Mouse (Mus musculus) MEL (cell line): ENCODE measurements around the gene B230219D22Rik. TPM values are rescaled to one million over a fixed set of nuclear protein-coding genes. Genes with fewer than 3 reads are reported as not detected.
A peak's percentile ranks its signal among the peaks of the same experiment; 100 is the strongest.

Experiments used
- DNase-seq: peaks from one replicate; pipeline ENCODE4 v3.0.0; 2011; ENCODE audit warnings: low read depth, low spot score
- H3K27ac ChIP-seq: 2 replicates; pipeline ENCODE4 v1.5.1; 2012; ENCODE audit warnings: low read depth, mild to moderate bottlenecking, control low read depth, low read length, moderate library complexity; ENCODE audit not compliant: control insufficient read depth
- H3K27me3 ChIP-seq, 2 experiments: fragments of 150-350 bp in 1 of 2; sonication (generic) in 1 of 2; 2 replicates each; pipeline ENCODE4 v1.6.1; 2012; ENCODE audit warnings: low read length in 2 of 2, mild to moderate bottlenecking in 2 of 2, improper control_type of control experiment in 1 of 2, moderate library complexity in 1 of 2; ENCODE audit not compliant: insufficient read depth in 2 of 2, control insufficient read depth in 1 of 2
- H3K36me3 ChIP-seq, 2 experiments: 2 replicates each; pipeline ENCODE4 v1.6.1; 2012 to 2014; ENCODE audit warnings: low read length in 2 of 2, improper control_type of control experiment in 1 of 2, inconsistent platforms in 1 of 2, mild to moderate bottlenecking in 1 of 2; ENCODE audit not compliant: insufficient read depth in 2 of 2, control insufficient read depth in 1 of 2
- H3K4me1 ChIP-seq, 2 experiments: fragments of 150-350 bp in 1 of 2; sonication (generic) in 1 of 2; 2 replicates each; pipeline ENCODE4 v1.6.1; 2012; ENCODE audit warnings: low read length in 2 of 2, improper control_type of control experiment in 1 of 2, mild to moderate bottlenecking in 1 of 2; ENCODE audit not compliant: insufficient read depth in 2 of 2, control insufficient read depth in 1 of 2
- H3K4me3 ChIP-seq, 2 experiments: fragments of 150-350 bp in 1 of 2; sonication (generic) in 1 of 2; 2 replicates each; pipeline ENCODE4 v1.5.1; 2012; ENCODE audit warnings: low read depth in 2 of 2, low read length in 2 of 2, mild to moderate bottlenecking in 2 of 2, moderate library complexity in 2 of 2, control low read depth in 1 of 2, improper control_type of control experiment in 1 of 2; ENCODE audit not compliant: control insufficient read depth in 1 of 2, insufficient read depth in 1 of 2
- H3K79me2 ChIP-seq: 2 replicates; pipeline ENCODE4 v1.6.1; 2012; ENCODE audit warnings: mild to moderate bottlenecking, low read length, moderate library complexity; ENCODE audit not compliant: control insufficient read depth, poor library complexity, insufficient read depth
- H3K9ac ChIP-seq: 2 replicates; pipeline ENCODE4 v1.6.1; 2012; ENCODE audit warnings: low read depth, mild to moderate bottlenecking, control low read depth, low read length, moderate library complexity; ENCODE audit not compliant: control insufficient read depth, poor library complexity, severe bottlenecking
- H3K9me3 ChIP-seq: fragments of 150-350 bp; sonication (generic); replicated peaks from 2 replicates; pipeline ENCODE4 v1.6.1; 2012; ENCODE audit warnings: mild to moderate bottlenecking, low read length, improper control_type of control experiment, moderate library complexity; ENCODE audit not compliant: insufficient read depth
- BHLHE40 ChIP-seq: IDR thresholded peaks from 2 replicates; pipeline ENCODE4 v1.6.1; 2012; ENCODE audit warnings: low read depth, mild to moderate bottlenecking, inconsistent platforms, low read length, improper control_type of control experiment, borderline replicate concordance
- CHD1 ChIP-seq: IDR thresholded peaks from 2 replicates; pipeline ENCODE4 v1.6.1; 2012; ENCODE audit warnings: low read depth, mild to moderate bottlenecking, inconsistent platforms, low read length, improper control_type of control experiment
- CHD2 ChIP-seq: IDR thresholded peaks from 2 replicates; pipeline ENCODE4 v1.6.1; 2011; ENCODE audit warnings: low read length, improper control_type of control experiment
- CTCF ChIP-seq, 3 experiments: IDR thresholded peaks in 2 of 3; conservative IDR thresholded peaks in 1 of 3; 2 replicates each; pipeline ENCODE4 v1.5.1; 2011 to 2012; ENCODE audit warnings: low read length in 3 of 3, low read depth in 2 of 3, mild to moderate bottlenecking in 2 of 3, improper control_type of control experiment in 1 of 3, inconsistent platforms in 1 of 3, mixed read lengths in 1 of 3, moderate library complexity in 1 of 3; ENCODE audit not compliant: control insufficient read depth in 1 of 3, insufficient read depth in 1 of 3, poor library complexity in 1 of 3, severe bottlenecking in 1 of 3
- ELF1 ChIP-seq: IDR thresholded peaks from 2 replicates; pipeline ENCODE4 v1.6.1; 2014; ENCODE audit warnings: low read depth, mild to moderate bottlenecking, inconsistent platforms, low read length, improper control_type of control experiment, moderate library complexity
- ETS1 ChIP-seq: IDR thresholded peaks from 2 replicates; pipeline ENCODE4 v1.6.1; 2012; ENCODE audit warnings: low read depth, mild to moderate bottlenecking, inconsistent platforms, low read length, improper control_type of control experiment, moderate library complexity
- GABPA ChIP-seq: IDR thresholded peaks from 2 replicates; pipeline ENCODE4 v1.6.1; 2012; ENCODE audit warnings: low read depth, mild to moderate bottlenecking, inconsistent platforms, low read length, improper control_type of control experiment, moderate library complexity
- GATA1 ChIP-seq: IDR thresholded peaks from 2 replicates; pipeline ENCODE4 v1.6.1; 2011; ENCODE audit warnings: low read depth, low read length, improper control_type of control experiment
- JUND ChIP-seq: IDR thresholded peaks from 2 replicates; pipeline ENCODE4 v1.6.1; 2011; ENCODE audit warnings: low read depth, mild to moderate bottlenecking, improper control_type of control experiment, low read length
- KAT2A ChIP-seq: conservative IDR thresholded peaks from 2 replicates; pipeline ENCODE4 v1.6.1; 2012; ENCODE audit warnings: low read depth, low read length, improper control_type of control experiment, inconsistent platforms
- MAX ChIP-seq: IDR thresholded peaks from 2 replicates; pipeline ENCODE4 v1.6.1; 2011; ENCODE audit warnings: low read length, improper control_type of control experiment
- MXI1 ChIP-seq: IDR thresholded peaks from 2 replicates; pipeline ENCODE4 v1.6.1; 2011; ENCODE audit warnings: mild to moderate bottlenecking, low read depth, low read length, improper control_type of control experiment
- MYB ChIP-seq: IDR thresholded peaks from 2 replicates; pipeline ENCODE4 v1.6.1; 2011; ENCODE audit warnings: mild to moderate bottlenecking, low read depth, low read length, improper control_type of control experiment
- NELFE ChIP-seq: IDR thresholded peaks from 2 replicates; pipeline ENCODE4 v1.6.1; 2011; ENCODE audit warnings: low read depth, low read length, improper control_type of control experiment
- NRF1 ChIP-seq: IDR thresholded peaks from 2 replicates; pipeline ENCODE4 v1.6.1; 2014; ENCODE audit warnings: low read depth, mild to moderate bottlenecking, inconsistent platforms, low read length, improper control_type of control experiment, moderate library complexity; ENCODE audit not compliant: poor library complexity, insufficient read depth, severe bottlenecking
- POLR2AphosphoS5 ChIP-seq: IDR thresholded peaks from 2 replicates; pipeline ENCODE4 v1.6.1; 2012; ENCODE audit warnings: low read depth, borderline replicate concordance, mild to moderate bottlenecking, inconsistent platforms, low read length, moderate library complexity, mixed read lengths
- RAD21 ChIP-seq: IDR thresholded peaks from 2 replicates; pipeline ENCODE4 v1.6.1; 2011; ENCODE audit warnings: mild to moderate bottlenecking, low read depth, low read length, improper control_type of control experiment
- SIN3A ChIP-seq: IDR thresholded peaks from 2 replicates; pipeline ENCODE4 v1.6.1; 2012; ENCODE audit warnings: low read length, improper control_type of control experiment, inconsistent platforms
- TBP ChIP-seq: IDR thresholded peaks from 2 replicates; pipeline ENCODE4 v1.8.0; 2011; ENCODE audit warnings: low read depth, low read length, improper control_type of control experiment
- TCF12 ChIP-seq: IDR thresholded peaks from 2 replicates; pipeline ENCODE4 v1.6.1; 2014; ENCODE audit warnings: low read depth, mild to moderate bottlenecking, inconsistent platforms, low read length, improper control_type of control experiment, moderate library complexity
- USF1 ChIP-seq: IDR thresholded peaks from 2 replicates; pipeline ENCODE4 v1.6.1; 2014; ENCODE audit warnings: low read depth, mild to moderate bottlenecking, inconsistent platforms, low read length, improper control_type of control experiment, moderate library complexity
- USF2 ChIP-seq, 2 experiments: IDR thresholded peaks; 2 replicates each; pipeline ENCODE4 v1.6.1; 2011 to 2012; ENCODE audit warnings: improper control_type of control experiment in 2 of 2, low read length in 2 of 2, borderline replicate concordance in 1 of 2, inconsistent platforms in 1 of 2, low read depth in 1 of 2, mild to moderate bottlenecking in 1 of 2; ENCODE audit not compliant: insufficient read depth in 1 of 2
- ZKSCAN1 ChIP-seq: IDR thresholded peaks from 2 replicates; pipeline ENCODE4 v1.6.1; 2012; ENCODE audit warnings: low read depth, mild to moderate bottlenecking, inconsistent platforms, low read length, improper control_type of control experiment, moderate library complexity
- ZMIZ1 ChIP-seq: IDR thresholded peaks from 2 replicates; pipeline ENCODE4 v1.6.1; 2012; ENCODE audit warnings: low read depth, mild to moderate bottlenecking, inconsistent platforms, low read length, improper control_type of control experiment, moderate library complexity
- polyA plus RNA-seq, 2 experiments: library from polyadenylated mRNA; stranded (reverse) in 1 of 2; unstranded in 1 of 2; fragments of >175 nt in 1 of 2; fragments of >200 nt in 1 of 2; gene quantifications; 2 replicates each; pipeline versions ENCODE4 v1.2.1 to v1.2.4; 2012; ENCODE audit warnings: low replicate concordance in 2 of 2, low read depth in 1 of 2; ENCODE audit not compliant: insufficient read length in 2 of 2, insufficient read depth in 1 of 2, missing spikeins in 1 of 2
- total RNA-seq: library from RNA; depleted of rRNA; stranded (reverse); fragments of 300-350 nt; gene quantifications from 2 replicates; pipeline ENCODE4 v1.2.3, GENCODE M21; 2012

Gene B230219D22Rik
- total and polyA plus RNA-seq, 3 experiments, result 20.4 to 145 (median 30.0) TPM

- TF ChIP-seq USF2 (IDR thresholded peaks at IDR 0.05; ENCODE audit: borderline replicate concordance in 1 of 2, insufficient read depth in 1 of 2, low read depth in 1 of 2, low read length in 2 of 2) (no peak), KAT2A (no peak), USF1 (no peak), GATA1 (peak; percentile 77), MYB (no peak), MAX (peak; percentile 60; the same call in 1 of the 2 replicates), BHLHE40 (no peak), GABPA (no peak), CHD1 (no peak), SIN3A (no peak), NELFE (0 out of 2 replicates have a peak, but pooled peaks have one; percentile 11), RAD21 (no peak)
Observed at GRCm38 (mm10) chr13:55732121-55732520, 39.2 kb downstream of the B230219D22Rik start (continued).

GRCm38 (mm10) chr13:55733628-55734502 lies 40.9 kb downstream of the B230219D22Rik start:
- peaks cover 0 to 3% of the 10 kb centered on the region in 2 experiments; a peak in 1 of 4 replicates for H3K4me1 ChIP-seq
- DNase-seq, result no peak
- no peak overlapping the region for H3K9ac ChIP-seq
- no peaks in the 10 kb centered on the region; a peak in 1 of 4 replicates for H3K36me3 ChIP-seq
- H3K27ac ChIP-seq, result no peak overlapping the region
- no peaks in the 10 kb centered on the region for H3K79me2 ChIP-seq
- no peaks in the 10 kb centered on the region for H3K9me3 ChIP-seq
- no peaks in the 10 kb centered on the region for H3K27me3 ChIP-seq
- TF ChIP-seq GATA1, result no peak
- TF ChIP-seq TCF12, result no peak
- TF ChIP-seq JUND, result no peak
- no peak for TF ChIP-seq CTCF (IDR thresholded peaks at IDR 0.05 in 2 of 3, conservative IDR thresholded peaks at IDR 0.05 in 1 of 3; ENCODE audit: control insufficient read depth in 1 of 3, insufficient read depth in 1 of 3, low read depth in 2 of 3, low read length in 3 of 3, poor library complexity in 1 of 3, severe bottlenecking in 1 of 3)
- TF ChIP-seq ZKSCAN1, result no peak
- TF ChIP-seq SIN3A, result no peak
- TF ChIP-seq KAT2A, result no peak
- no peak for TF ChIP-seq POLR2AphosphoS5
- no peak for TF ChIP-seq ETS1
- no peak for TF ChIP-seq GABPA
- no peak for TF ChIP-seq ZMIZ1
- TF ChIP-seq MXI1, result no peak
- no peak for TF ChIP-seq CHD2
- no peak for TF ChIP-seq ELF1
- no peak for TF ChIP-seq NRF1
- TF ChIP-seq CHD1, result no peak
- TF ChIP-seq TBP, result no peak
- TF ChIP-seq, all 39 proteins: peak for 0
- H3K4me3 ChIP-seq, result no peak overlapping the region
